In genomic region chr14:55236685-55237084, GRCm38 (mm10) we compare ENCODE assay signal across 19 mouse cellular contexts. TPM values are rescaled to one million over a fixed set of nuclear protein-coding genes. Genes with fewer than 3 reads are reported as not detected.
"Had no signal": no experiment of that assay in that cellular context is flagged by ENCODE, and none has a peak within 500 bp of the region (broad histone marks: within the 10 kb centered on the region; RNA-seq: fewer than 3 reads in every experiment).

No protein-coding gene starts in this region.

- H3K9ac ChIP-seq: neural tube, embryonic 13.5 days; neural tube, embryonic 15.5 days; stomach, embryonic 15.5 days had no signal

- H3K9me3 ChIP-seq: neural tube, embryonic 13.5 days; neural tube, embryonic 15.5 days; stomach, embryonic 15.5 days had no signal

- H3K27me3 ChIP-seq: neural tube, embryonic 13.5 days; neural tube, embryonic 15.5 days; stomach, embryonic 15.5 days had no signal

- H3K4me3 ChIP-seq: neural tube, embryonic 13.5 days; neural tube, embryonic 15.5 days; stomach, embryonic 15.5 days had no signal

- DNase-seq: retina, postnatal 1 day; right cerebral cortex, adult 18-20 months; right cerebral cortex, postnatal 14 days; right cerebral cortex, postnatal 25 days; right cerebral cortex, postnatal 4 days; spleen, adult 18-20 months; thymus, adult 18-20 months; thymus, adult 2 months; thymus, postnatal 14 days; thymus, postnatal 25 days; thymus, postnatal 36 days; thymus, postnatal 4 days had no signal

- H3K4me2 ChIP-seq: neural tube, embryonic 13.5 days; neural tube, embryonic 15.5 days; stomach, embryonic 15.5 days had no signal

- H3K27ac ChIP-seq: neural tube, embryonic 13.5 days; neural tube, embryonic 15.5 days; stomach, embryonic 15.5 days; stomach, postnatal 0 days had no signal

- H3K4me1 ChIP-seq: neural tube, embryonic 13.5 days; neural tube, embryonic 15.5 days; stomach, embryonic 15.5 days had no signal

- H3K36me3 ChIP-seq: neural tube, embryonic 13.5 days; neural tube, embryonic 15.5 days; stomach, embryonic 15.5 days had no signal

RNA-seq across cellular contexts. Expression of gene Dhrs2, which starts 14.9 kb away (rescaled TPM):
- total RNA-seq: neutrophil, adult 5-6 weeks had no signal
- polyA plus RNA-seq: small intestine, adult 2 months; spleen, adult 2 months had no signal
